10 mouse cellular contexts compared by ENCODE assay signal in the genomic region with DNA sequence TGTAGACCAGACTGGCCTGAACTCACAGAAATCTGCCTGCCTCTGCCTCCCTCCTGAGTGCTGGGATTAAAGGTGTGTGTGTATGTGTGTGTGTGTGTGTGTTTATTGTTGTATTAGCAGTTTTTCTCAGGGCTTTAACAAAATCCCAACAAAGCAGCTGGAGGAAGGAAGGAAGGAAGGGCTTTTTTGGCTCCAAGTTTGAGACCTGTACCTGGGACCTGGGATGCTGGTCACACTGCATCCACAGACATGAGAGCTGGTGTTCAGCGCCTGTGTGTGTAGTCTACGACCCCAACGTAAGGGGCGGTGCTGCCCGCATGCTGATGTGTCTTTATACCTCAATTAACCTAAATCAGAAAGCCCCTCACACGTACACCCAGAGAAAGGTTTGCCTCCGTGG. TPM values are rescaled to one million over a fixed set of nuclear protein-coding genes. Genes with fewer than 3 reads are reported as not detected.
"Had no signal": no experiment of that assay in that cellular context is flagged by ENCODE, and none has a peak within 500 bp of the region (broad histone marks: within the 10 kb centered on the region; RNA-seq: fewer than 3 reads in every experiment).

No protein-coding gene starts in this region.

- H3K4me3 ChIP-seq: limb, embryonic 15.5 days; midbrain, embryonic 15.5 days; neural tube, embryonic 12.5 days had no signal

- H3K36me3 ChIP-seq: limb, embryonic 15.5 days; midbrain, embryonic 15.5 days; neural tube, embryonic 12.5 days had no signal

- H3K27me3 ChIP-seq: limb, embryonic 15.5 days; midbrain, embryonic 15.5 days; neural tube, embryonic 12.5 days had no signal

- ATAC-seq: intestine, embryonic 16.5 days; midbrain, embryonic 15.5 days had no signal

- H3K4me1 ChIP-seq: limb, embryonic 15.5 days; midbrain, embryonic 15.5 days; neural tube, embryonic 12.5 days had no signal

- DNase-seq: kidney, adult 2 months; spleen, adult 18-20 months; thymus, postnatal 36 days had no signal

- H3K27ac ChIP-seq: limb, embryonic 15.5 days; midbrain, embryonic 15.5 days; neural tube, embryonic 12.5 days had no signal

- H3K9me3 ChIP-seq: limb, embryonic 15.5 days; midbrain, embryonic 15.5 days; neural tube, embryonic 12.5 days had no signal

RNA-seq across cellular contexts. Expression of a gene that starts 53.0 kb away (rescaled TPM):
- total RNA-seq: megakaryocyte progenitor cell, adult 5-6 weeks; monocyte, adult 5-6 weeks; neutrophil, adult 5-6 weeks had no signal
- polyA plus RNA-seq: intestine, embryonic 16.5 days; limb, embryonic 15.5 days had no signal
